Mouse (Mus musculus) left cerebral cortex, postnatal 25 days (tissue): ENCODE results near the gene Pak3. TPM values are rescaled to one million over a fixed set of nuclear protein-coding genes. Genes with fewer than 3 reads are reported as not detected.
A peak's percentile ranks its signal among the peaks of the same experiment; 100 is the strongest.

Experiments
- DNase-seq, 2 experiments: peaks; one replicate each; pipeline ENCODE4 v3.0.0; 2022; ENCODE audit warnings: low spot score in 2 of 2, mixed read lengths in 1 of 2
- intact Hi-C: fragments of 180-260 bp; cut with DNase I; formaldehyde crosslinking; loops from one replicate; pipeline ENCODE4 v1.15.1; 2025
- total RNA-seq, 2 experiments: library from RNA; stranded (reverse); gene quantifications; 2 replicates each; pipeline ENCODE4 v1.2.3; 2021

Pak3 gene
- total RNA-seq: 100 to 1,000 TPM; 120 to 131 TPM

GRCm38 (mm10) chrX:143518168-143518901, at the start of gene Pak3:
Pak3 (plus strand) TSS chrX:143518591.
- intact Hi-C loops: loop anchor here (5.0 kb wide), 1 partner anchor 149 kb away; no protein-coding TSS in a partner anchor
- peak; percentile 45 to 61 for DNase-seq

- peak; percentile 100 for DNase-seq
- intact Hi-C loops: no loop called here
Measured at GRCm38 (mm10) chrX:143482866-143483265, 35.5 kb upstream of the Pak3 start.

GRCm38 (mm10) chrX:143501053-143501695, 17.2 kb upstream of the Pak3 start:
- DNase-seq: no peak
- intact Hi-C loops: no loop called here

- intact Hi-C loops: no loop called here
- DNase-seq: no peak
Measured at GRCm38 (mm10) chrX:143501776-143502365, 16.5 kb upstream of the Pak3 start.

- intact Hi-C loops: loop anchor here (5.0 kb wide), 1 partner anchor 148 kb away; no protein-coding TSS in a partner anchor
- DNase-seq: peak; percentile 16 to 49
Measured at GRCm38 (mm10) chrX:143518917-143519316, 526 bp downstream of the Pak3 start.

- DNase-seq: peak in 1 of 2 experiments; percentile 3
- intact Hi-C loops: loop anchor here (5.0 kb wide), 1 partner anchor 148 kb away; no protein-coding TSS in a partner anchor
Measured at GRCm38 (mm10) chrX:143519454-143519853, 1.1 kb downstream of the Pak3 start.

GRCm38 (mm10) chrX:143520195-143520594, 1.8 kb downstream of the Pak3 start:
- intact Hi-C loops: no loop called here
- DNase-seq: peak in 1 of 2 experiments; percentile 14

GRCm38 (mm10) chrX:143532331-143532730, 13.9 kb downstream of the Pak3 start:
- no peak for DNase-seq
- intact Hi-C loops: no loop called here

GRCm38 (mm10) chrX:143533574-143533973, 15.2 kb downstream of the Pak3 start:
- intact Hi-C loops: no loop called here
- no peak for DNase-seq

- intact Hi-C loops: no loop called here
- DNase-seq: no peak
Measured at GRCm38 (mm10) chrX:143542756-143543155, 24.4 kb downstream of the Pak3 start.

- DNase-seq: peak in 1 of 2 experiments; percentile 11
- intact Hi-C loops: no loop called here
Measured at GRCm38 (mm10) chrX:143543186-143543793, 24.9 kb downstream of the Pak3 start.

- intact Hi-C loops: no loop called here
Measured at GRCm38 (mm10) chrX:143573691-143574090, 55.3 kb downstream of the Pak3 start.

GRCm38 (mm10) chrX:143579925-143580324, 61.5 kb downstream of the Pak3 start:
- intact Hi-C loops: no loop called here
- DNase-seq: no peak

More at GRCm38 (mm10) chrX:143573691-143574090, 55.3 kb downstream of the Pak3 start:
- DNase-seq: no peak

- no peak for DNase-seq
- intact Hi-C loops: no loop called here
Measured at GRCm38 (mm10) chrX:143580458-143580959, 62.1 kb downstream of the Pak3 start.

- no peak for DNase-seq
- intact Hi-C loops: no loop called here
Measured at GRCm38 (mm10) chrX:143606877-143607449, 88.6 kb downstream of the Pak3 start.

GRCm38 (mm10) chrX:143618734-143619133, 100.3 kb downstream of the Pak3 start:
- intact Hi-C loops: no loop called here
- peak; percentile 20 to 60 for DNase-seq

- intact Hi-C loops: no loop called here
- DNase-seq: no peak
Measured at GRCm38 (mm10) chrX:143627767-143628166, 109.4 kb downstream of the Pak3 start.

GRCm38 (mm10) chrX:143643936-143644335, 125.5 kb downstream of the Pak3 start:
- DNase-seq: no peak

GRCm38 (mm10) chrX:143644807-143645206, 126.4 kb downstream of the Pak3 start:
- no peak for DNase-seq
- intact Hi-C loops: no loop called here

More at GRCm38 (mm10) chrX:143643936-143644335, 125.5 kb downstream of the Pak3 start:
- intact Hi-C loops: no loop called here
